Mouse (Mus musculus): ENCODE results near the gene Noxa1. TPM values are rescaled to one million over a fixed set of nuclear protein-coding genes. Genes with fewer than 3 reads are reported as not detected.

Noxa1 gene
- polyA plus RNA-seq, 1 experiment from 2014 or later: 0.24 TPM

GRCm38 (mm10) chr2:25053101-25053500, 41.8 kb downstream of the Noxa1 start:
- H3K4me3 ChIP-seq (ENCODE audit: low read depth, low read length): no peak overlapping the region
- H3K27ac ChIP-seq (replicated peaks; ENCODE audit: low read depth, low read length): no peak overlapping the region
- 89% methylated on average over 6 of the region's 6 CpGs for WGBS
- ATAC-seq (ENCODE audit: insufficient number of reproducible peaks, low FRiP score, low TSS enrichment, low read depth) (no peak), DNase-seq (ENCODE audit: low spot score) (no peak)
- peaks cover 7% of the 10 kb centered on the region for H3K4me1 ChIP-seq (ENCODE audit: control insufficient read depth, insufficient read depth, low read length)
- no peaks in the 10 kb centered on the region for H3K9me3 ChIP-seq (ENCODE audit: control insufficient read depth, low read length)
- H3K36me3 ChIP-seq (ENCODE audit: control insufficient read depth, insufficient read depth, low read length): peaks cover 2% of the 10 kb centered on the region
- no peaks in the 10 kb centered on the region for H3K27me3 ChIP-seq (ENCODE audit: control insufficient read depth, insufficient read depth, low read length)
- H3K4me2 ChIP-seq (ENCODE audit: low read depth, severe bottlenecking): no peak overlapping the region
- no peak overlapping the region for H3K9ac ChIP-seq (ENCODE audit: low read length)

- DNase-seq (ENCODE audit: low spot score): no peak
- no peaks in the 10 kb centered on the region for H3K27me3 ChIP-seq (ENCODE audit: control insufficient read depth, insufficient read depth, low read length)
- peaks cover 7% of the 10 kb centered on the region for H3K4me1 ChIP-seq (ENCODE audit: control insufficient read depth, insufficient read depth, low read length)
- no peak for ATAC-seq (ENCODE audit: insufficient number of reproducible peaks, low FRiP score, low TSS enrichment, low read depth)
- H3K4me3 ChIP-seq (ENCODE audit: low read depth, low read length): no peak overlapping the region
- WGBS: 89% methylated on average over 8 of the region's 8 CpGs
- H3K27ac ChIP-seq (replicated peaks; ENCODE audit: low read depth, low read length): no peak overlapping the region
- no peaks in the 10 kb centered on the region for H3K36me3 ChIP-seq (ENCODE audit: control insufficient read depth, insufficient read depth, low read length)
- no peak overlapping the region for H3K9ac ChIP-seq (ENCODE audit: low read length)
- no peak overlapping the region for H3K4me2 ChIP-seq (ENCODE audit: low read depth, severe bottlenecking)
- H3K9me3 ChIP-seq (ENCODE audit: control insufficient read depth, low read length): no peaks in the 10 kb centered on the region
These were observed 43.5 kb downstream of the Noxa1 start for GRCm38 (mm10) chr2:25051450-25051849.

DNA sequence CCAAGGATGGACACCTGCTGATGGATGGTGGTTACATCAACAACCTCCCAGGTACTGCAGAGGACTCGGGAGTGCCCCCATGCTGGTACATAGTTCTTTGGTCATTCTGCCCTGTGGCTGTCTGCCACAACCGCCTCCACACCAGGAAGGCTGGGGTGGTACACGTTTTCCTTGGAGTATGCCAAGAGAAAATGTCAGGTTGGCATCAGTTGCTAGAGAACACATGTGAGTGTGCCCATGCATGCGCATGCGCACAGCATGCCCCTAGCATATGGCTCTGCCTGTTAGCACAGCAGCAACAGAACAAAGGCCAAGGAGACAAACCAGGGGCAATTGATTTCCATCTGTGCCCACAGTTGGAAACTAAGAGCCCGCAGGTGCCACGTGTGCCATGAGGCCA, 44.0 kb downstream of the Noxa1 start:
- H3K36me3 ChIP-seq (ENCODE audit: control insufficient read depth, insufficient read depth, low read length): no peaks in the 10 kb centered on the region
- ATAC-seq (ENCODE audit: insufficient number of reproducible peaks, low FRiP score, low TSS enrichment, low read depth) (no peak), DNase-seq (ENCODE audit: low spot score) (no peak)
- peaks cover 7% of the 10 kb centered on the region for H3K4me1 ChIP-seq (ENCODE audit: control insufficient read depth, insufficient read depth, low read length)
- no peak overlapping the region for H3K27ac ChIP-seq (replicated peaks; ENCODE audit: low read depth, low read length)
- no peak overlapping the region for H3K9ac ChIP-seq (ENCODE audit: low read length)
- no peak overlapping the region for H3K4me3 ChIP-seq (ENCODE audit: low read depth, low read length)
- no peaks in the 10 kb centered on the region for H3K27me3 ChIP-seq (ENCODE audit: control insufficient read depth, insufficient read depth, low read length)
- H3K9me3 ChIP-seq (ENCODE audit: control insufficient read depth, low read length): no peaks in the 10 kb centered on the region
- WGBS: 89% methylated on average over 7 of the region's 7 CpGs
- H3K4me2 ChIP-seq (ENCODE audit: low read depth, severe bottlenecking): no peak overlapping the region

DNA sequence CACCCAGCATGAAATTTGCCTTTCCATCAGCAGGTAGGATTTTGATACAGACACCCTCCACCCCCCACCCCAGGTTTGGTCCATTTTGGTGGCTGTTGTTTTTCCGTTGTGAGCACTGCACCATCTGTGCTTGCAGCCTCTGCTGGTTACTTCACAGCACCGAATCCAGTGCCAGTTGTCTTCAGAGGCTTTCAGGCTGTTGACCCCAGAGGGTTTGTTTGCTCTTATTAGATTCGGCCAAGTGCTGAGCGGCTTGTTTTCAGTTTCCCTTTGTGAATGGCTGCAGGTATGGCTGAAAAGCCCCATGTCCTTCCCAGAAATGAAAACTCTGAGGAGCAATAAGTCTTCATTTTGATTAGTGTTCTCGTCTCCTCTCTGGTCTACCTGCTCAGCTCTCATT, 54.9 kb downstream of the Noxa1 start:
- Histone ChIP-seq H3K4me2 (ENCODE audit: low read depth, severe bottlenecking) (no peak overlapping the region), H3K9me3 (ENCODE audit: control insufficient read depth, low read length) (no peaks in the 10 kb centered on the region), H3K27me3 (ENCODE audit: control insufficient read depth, insufficient read depth, low read length) (no peaks in the 10 kb centered on the region), H3K9ac (ENCODE audit: low read length) (no peak overlapping the region), H3K4me1 (ENCODE audit: control insufficient read depth, insufficient read depth, low read length) (no peaks in the 10 kb centered on the region), H3K36me3 (ENCODE audit: control insufficient read depth, insufficient read depth, low read length) (no peaks in the 10 kb centered on the region), H3K27ac (replicated peaks; ENCODE audit: low read depth, low read length) (no peak overlapping the region), H3K4me3 (ENCODE audit: low read depth, low read length) (no peak overlapping the region)
- DNase-seq (ENCODE audit: low spot score) (no peak), ATAC-seq (ENCODE audit: insufficient number of reproducible peaks, low FRiP score, low TSS enrichment, low read depth) (no peak)
- 85% methylated on average over 5 of the region's 5 CpGs for WGBS

Small RNAs within 50 kb of the gene (microRNA-seq; reads per million reads assigned to microRNA genes)
- gene Gm24328: not detected
- gene Mir7664: not detected

Other genes with a start within 250 kb of the Noxa1 start
- gene Ehmt1, start 175.5 kb downstream of the Noxa1 start, polyA plus RNA-seq (2014; fragmentation: Nextera tagmentation; extraction: Ambion mirVana): 97.6 and 119 TPM in 2 replicates
- 11.8 and 12.7 TPM in 2 replicates for gene Arrdc1, start 159.9 kb downstream of the Noxa1 start, polyA plus RNA-seq (2014; fragmentation: Nextera tagmentation; extraction: Ambion mirVana)
- gene Zmynd19, start 145.4 kb downstream of the Noxa1 start, polyA plus RNA-seq (2014; fragmentation: Nextera tagmentation; extraction: Ambion mirVana): 27.7 and 34.1 TPM in 2 replicates
- gene Dph7, start 132.7 kb downstream of the Noxa1 start, polyA plus RNA-seq (2014; fragmentation: Nextera tagmentation; extraction: Ambion mirVana): 30.7 and 36.6 TPM in 2 replicates
- gene Mrpl41, start 120.1 kb downstream of the Noxa1 start, polyA plus RNA-seq (2014; fragmentation: Nextera tagmentation; extraction: Ambion mirVana): 132 and 136 TPM in 2 replicates
- gene Pnpla7, start 119.1 kb downstream of the Noxa1 start, polyA plus RNA-seq (2014; fragmentation: Nextera tagmentation; extraction: Ambion mirVana): 5.4 and 6.5 TPM in 2 replicates
- 41.7 and 42.0 TPM in 2 replicates for gene Nsmf, start 40.8 kb downstream of the Noxa1 start, polyA plus RNA-seq (2014; fragmentation: Nextera tagmentation; extraction: Ambion mirVana)
- gene Entpd8, start 14.8 kb downstream of the Noxa1 start, polyA plus RNA-seq (2014; fragmentation: Nextera tagmentation; extraction: Ambion mirVana): not detected in 2 replicates
- gene Nrarp, start 85.6 kb upstream of the Noxa1 start, polyA plus RNA-seq (2014; fragmentation: Nextera tagmentation; extraction: Ambion mirVana): 8.8 and 10.0 TPM in 2 replicates
- gene Tor4a, start 101.7 kb upstream of the Noxa1 start, polyA plus RNA-seq (2014; fragmentation: Nextera tagmentation; extraction: Ambion mirVana): 3.1 and 3.7 TPM in 2 replicates
- 103 and 106 TPM in 2 replicates for gene Nelfb, start 116.3 kb upstream of the Noxa1 start, polyA plus RNA-seq (2014; fragmentation: Nextera tagmentation; extraction: Ambion mirVana)
- 0.19 TPM in 1 of 2 replicates, not detected in the other for gene Stpg3, start 119.5 kb upstream of the Noxa1 start, polyA plus RNA-seq (2014; fragmentation: Nextera tagmentation; extraction: Ambion mirVana)
- gene Fam166a, start 123.6 kb upstream of the Noxa1 start, polyA plus RNA-seq (2014; fragmentation: Nextera tagmentation; extraction: Ambion mirVana): not detected in 2 replicates
- gene Tubb4b, start 129.6 kb upstream of the Noxa1 start, polyA plus RNA-seq (2014; fragmentation: Nextera tagmentation; extraction: Ambion mirVana): 526 and 567 TPM in 2 replicates
- gene Slc34a3, start 139.2 kb upstream of the Noxa1 start, polyA plus RNA-seq (2014; fragmentation: Nextera tagmentation; extraction: Ambion mirVana): not detected in 2 replicates
- gene Rnf224, start 141.6 kb upstream of the Noxa1 start, polyA plus RNA-seq (2014; fragmentation: Nextera tagmentation; extraction: Ambion mirVana): not detected in 2 replicates
- 6.5 and 8.8 TPM in 2 replicates for gene Rnf208, start 147.1 kb upstream of the Noxa1 start, polyA plus RNA-seq (2014; fragmentation: Nextera tagmentation; extraction: Ambion mirVana)
- not detected in 2 replicates for gene Cysrt1, start 147.3 kb upstream of the Noxa1 start, polyA plus RNA-seq (2014; fragmentation: Nextera tagmentation; extraction: Ambion mirVana)
- gene AL732309.1, start 151.7 kb upstream of the Noxa1 start, polyA plus RNA-seq (2014; fragmentation: Nextera tagmentation; extraction: Ambion mirVana): 4.0 and 6.6 TPM in 2 replicates
- 11.1 and 14.6 TPM in 2 replicates for gene Tmem203, start 160.3 kb upstream of the Noxa1 start, polyA plus RNA-seq (2014; fragmentation: Nextera tagmentation; extraction: Ambion mirVana)
- gene Tprn, start 167.5 kb upstream of the Noxa1 start, polyA plus RNA-seq (2014; fragmentation: Nextera tagmentation; extraction: Ambion mirVana): 5.6 and 5.7 TPM in 2 replicates
- 237 and 242 TPM in 2 replicates for gene Ssna1, start 177.3 kb upstream of the Noxa1 start, polyA plus RNA-seq (2014; fragmentation: Nextera tagmentation; extraction: Ambion mirVana)
- gene Anapc2, start 177.3 kb upstream of the Noxa1 start, polyA plus RNA-seq (2014; fragmentation: Nextera tagmentation; extraction: Ambion mirVana): 118 and 120 TPM in 2 replicates
- gene Tmem210, start 193.0 kb upstream of the Noxa1 start, polyA plus RNA-seq (2014; fragmentation: Nextera tagmentation; extraction: Ambion mirVana): not detected in 2 replicates
- not detected in 2 replicates for gene Lrrc26, start 194.8 kb upstream of the Noxa1 start, polyA plus RNA-seq (2014; fragmentation: Nextera tagmentation; extraction: Ambion mirVana)
- 0.60 and 1.4 TPM in 2 replicates for gene Grin1, start 224.0 kb upstream of the Noxa1 start, polyA plus RNA-seq (2014; fragmentation: Nextera tagmentation; extraction: Ambion mirVana)
- gene Man1b1, start 237.2 kb upstream of the Noxa1 start, polyA plus RNA-seq (2014; fragmentation: Nextera tagmentation; extraction: Ambion mirVana): 81.9 and 97.6 TPM in 2 replicates

Measured in limb, embryonic 11.5 days (tissue).